Comparison of ENCODE assay signal across 8 mouse cellular contexts in genomic region chr3:68467941-68468687, GRCm38 (mm10).
DNase-seq lines count a peak whose midpoint lies in the region; ATAC-seq and TF ChIP-seq lines count a peak whose summit lies in the region.

No protein-coding gene starts in this region.

- no peaks in the 10 kb centered on the region for H3K36me3 ChIP-seq in ES-E14 (ENCODE audit: control insufficient read depth, insufficient read depth, low read length, poor library complexity, severe bottlenecking)
- H3K36me3 ChIP-seq in embryonic facial prominence, embryonic 13.5 days = no peaks in the 10 kb centered on the region
- H3K36me3 ChIP-seq in hindbrain, embryonic 12.5 days = no peaks in the 10 kb centered on the region
- no peaks in the 10 kb centered on the region for H3K36me3 ChIP-seq in limb, embryonic 15.5 days
- H3K36me3 ChIP-seq in stomach, embryonic 16.5 days (ENCODE audit: control insufficient read depth, insufficient read depth, low read length) = no peaks in the 10 kb centered on the region

- H3K9me3 ChIP-seq in ES-E14 (ENCODE audit: control insufficient read depth, insufficient read depth, low read depth, low read length) = no peaks in the 10 kb centered on the region
- H3K9me3 ChIP-seq in embryonic facial prominence, embryonic 13.5 days = no peaks in the 10 kb centered on the region
- H3K9me3 ChIP-seq in hindbrain, embryonic 12.5 days (replicated peaks) = no peaks in the 10 kb centered on the region
- H3K9me3 ChIP-seq in limb, embryonic 15.5 days = no peaks in the 10 kb centered on the region
- H3K9me3 ChIP-seq in stomach, embryonic 16.5 days (replicated peaks; ENCODE audit: control insufficient read depth, low read length) = no peaks in the 10 kb centered on the region

- H3K27me3 ChIP-seq in embryonic facial prominence, embryonic 13.5 days = no peaks in the 10 kb centered on the region
- H3K27me3 ChIP-seq in hindbrain, embryonic 12.5 days = 0 out of 2 replicates have a peak, but pooled peaks cover 3% of the 10 kb centered on the region
- no peaks in the 10 kb centered on the region for H3K27me3 ChIP-seq in limb, embryonic 15.5 days
- H3K27me3 ChIP-seq in stomach, embryonic 16.5 days (ENCODE audit: control insufficient read depth, insufficient read depth, low read length) = no peaks in the 10 kb centered on the region

- H3K4me1 ChIP-seq in ES-E14 (ENCODE audit: control insufficient read depth in 2 of 2, insufficient read depth in 2 of 2, low read length in 2 of 2, poor library complexity in 1 of 2) = peaks cover 0 to 6% of the 10 kb centered on the region in 2 experiments; a peak in 2 of 4 replicates
- peaks cover 14% of the 10 kb centered on the region for H3K4me1 ChIP-seq in embryonic facial prominence, embryonic 13.5 days
- peaks cover 11% of the 10 kb centered on the region for H3K4me1 ChIP-seq in hindbrain, embryonic 12.5 days
- H3K4me1 ChIP-seq in limb, embryonic 15.5 days = peaks cover 20% of the 10 kb centered on the region
- peaks cover 14% of the 10 kb centered on the region for H3K4me1 ChIP-seq in stomach, embryonic 16.5 days (ENCODE audit: control insufficient read depth, insufficient read depth, low read length)

- in situ Hi-C loops in ES-E14 (cut with MboI; ENCODE audit: low sequenced_read_pairs in 2 of 2, unreplicated experiment in 2 of 2) = no loop called here

- H3K4me3 ChIP-seq in ES-E14 (ENCODE audit: insufficient read depth in 1 of 2, low read depth in 1 of 2, low read length in 2 of 2, poor library complexity in 1 of 2, severe bottlenecking in 1 of 2) = peak overlapping the region; percentile 47 to 55
- peak overlapping the region; percentile 26 for H3K4me3 ChIP-seq in embryonic facial prominence, embryonic 13.5 days
- H3K4me3 ChIP-seq in hindbrain, embryonic 12.5 days = peak overlapping the region; percentile 18
- no peak overlapping the region for H3K4me3 ChIP-seq in limb, embryonic 15.5 days
- peak overlapping the region; percentile 28 for H3K4me3 ChIP-seq in stomach, embryonic 16.5 days (replicated peaks; ENCODE audit: low read length)

- H3K27ac ChIP-seq in ES-E14 (ENCODE audit: insufficient read depth, low read depth, low read length, poor library complexity, severe bottlenecking) = no peak overlapping the region
- H3K27ac ChIP-seq in embryonic facial prominence, embryonic 13.5 days = no peak overlapping the region
- no peak overlapping the region for H3K27ac ChIP-seq in hindbrain, embryonic 12.5 days
- H3K27ac ChIP-seq in limb, embryonic 15.5 days = no peak overlapping the region
- peak overlapping the region; percentile 43 for H3K27ac ChIP-seq in stomach, embryonic 16.5 days (ENCODE audit: low read length)

- no peak for ATAC-seq in embryonic facial prominence, embryonic 13.5 days (ENCODE audit: insufficient number of reproducible peaks, insufficient read depth, low FRiP score, low TSS enrichment, low read depth)
- ATAC-seq in hindbrain, embryonic 12.5 days (ENCODE audit: low FRiP score) = no peak
- no peak for ATAC-seq in limb, embryonic 15.5 days (ENCODE audit: insufficient number of reproducible peaks, low FRiP score, low TSS enrichment, low read depth)
- ATAC-seq in stomach, embryonic 16.5 days (ENCODE audit: insufficient read depth, low FRiP score) = 0 out of 2 replicates have a peak, but pooled peaks have one; percentile 37

- H3K4me2 ChIP-seq in embryonic facial prominence, embryonic 13.5 days = peak overlapping the region; percentile 53
- peak overlapping the region; percentile 46 for H3K4me2 ChIP-seq in hindbrain, embryonic 12.5 days (replicated peaks)
- peak overlapping the region; percentile 29 for H3K4me2 ChIP-seq in limb, embryonic 15.5 days
- H3K4me2 ChIP-seq in stomach, embryonic 16.5 days (ENCODE audit: low read depth, low read length) = peak overlapping the region; percentile 43

- DNase-seq in ES-E14 (ENCODE audit: low read depth, low spot score) = no peak
- DNase-seq in cerebellum, postnatal 25 days = no peak
- no peak for DNase-seq in right cerebral cortex, postnatal 25 days
- no peak for DNase-seq in natural killer cell, adult 2 months (ENCODE audit: low spot score in 2 of 2)

- peak overlapping the region; percentile 24; the same call in 1 of the 2 replicates for H3K9ac ChIP-seq in ES-E14 (ENCODE audit: insufficient read depth, low read depth, low read length, poor library complexity, severe bottlenecking)
- H3K9ac ChIP-seq in embryonic facial prominence, embryonic 13.5 days = peak overlapping the region; percentile 51; the same call in 1 of the 2 replicates
- no peak overlapping the region; the same call in 1 of the 2 replicates for H3K9ac ChIP-seq in hindbrain, embryonic 12.5 days
- H3K9ac ChIP-seq in limb, embryonic 15.5 days = no peak overlapping the region
- H3K9ac ChIP-seq in stomach, embryonic 16.5 days (ENCODE audit: low read length) = peak overlapping the region; percentile 27

- WGBS in embryonic facial prominence, embryonic 13.5 days = 3% methylated on average over 10 of the region's 10 CpGs
- WGBS in hindbrain, embryonic 12.5 days = 1% methylated on average over 10 of the region's 10 CpGs
- WGBS in limb, embryonic 15.5 days = 6% methylated on average over 10 of the region's 10 CpGs
- 5% methylated on average over 10 of the region's 10 CpGs for WGBS in stomach, embryonic 16.5 days

TF ChIP-seq in ES-E14, 5 proteins besides CTCF, POLR2A, EP300 and RAD21:
- TF ChIP-seq MAFK (IDR thresholded peaks at IDR 0.05; ENCODE audit: insufficient read depth, low read depth, low read length) (no peak), HCFC1 (IDR thresholded peaks at IDR 0.05; ENCODE audit: borderline replicate concordance, insufficient read depth, low read length) (no peak), CHD2 (IDR thresholded peaks at IDR 0.05; ENCODE audit: low read depth, low read length) (no peak), ZNF384 (IDR thresholded peaks at IDR 0.05; ENCODE audit: low read depth, low read length) (no peak), ZC3H11A (IDR thresholded peaks at IDR 0.05; ENCODE audit: borderline replicate concordance, low read depth, low read length) (no peak)

Comparison
In these comparisons a context has a peak if more than half of its experiments do, and no peak if none do; other contexts are left out.
1. H3K9ac ChIP-seq: peak in ES-E14 (single experiment), embryonic facial prominence, embryonic 13.5 days (single experiment) and stomach, embryonic 16.5 days (single experiment); none in hindbrain, embryonic 12.5 days (single experiment) and limb, embryonic 15.5 days (single experiment).
2. Peak in every context shown above with its lines, with median percentiles within 50 percentile points of each other: H3K4me2 ChIP-seq.